Mouse (Mus musculus): Measurements from ENCODE around the gene Taar5.

Gene Taar5

DNA sequence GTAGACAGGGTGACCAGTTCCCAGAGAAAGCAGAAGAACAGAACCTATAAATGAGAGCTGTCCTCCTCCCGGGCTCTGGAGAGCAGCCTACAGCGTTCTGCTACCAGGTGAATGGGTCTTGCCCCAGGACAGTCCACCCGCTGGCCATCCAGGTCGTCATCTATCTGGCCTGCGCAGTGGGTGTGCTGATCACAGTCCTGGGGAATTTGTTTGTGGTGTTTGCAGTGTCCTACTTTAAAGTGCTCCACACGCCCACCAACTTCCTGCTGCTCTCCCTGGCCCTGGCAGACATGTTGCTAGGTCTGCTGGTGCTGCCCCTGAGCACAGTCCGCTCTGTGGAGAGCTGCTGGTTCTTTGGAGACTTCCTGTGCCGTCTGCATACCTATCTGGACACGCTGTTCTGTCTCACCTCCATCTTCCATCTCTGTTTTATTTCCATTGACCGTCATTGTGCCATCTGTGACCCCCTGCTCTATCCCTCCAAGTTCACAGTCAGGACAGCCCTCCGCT, at the start of gene Taar5:
Gene Taar5 (plus strand): TSS at position 51 of the 510 bp plus-strand sequence.
- no peak for DNase-seq (ENCODE audit: low read depth, low spot score)
- Histone ChIP-seq H3K27me3 (ENCODE audit: control insufficient read depth, insufficient read depth, low read length, poor library complexity, severe bottlenecking) (no peaks in the 10 kb centered on the region), H3K36me3 (ENCODE audit: control insufficient read depth, insufficient read depth, low read length, poor library complexity, severe bottlenecking) (no peaks in the 10 kb centered on the region)

DNA sequence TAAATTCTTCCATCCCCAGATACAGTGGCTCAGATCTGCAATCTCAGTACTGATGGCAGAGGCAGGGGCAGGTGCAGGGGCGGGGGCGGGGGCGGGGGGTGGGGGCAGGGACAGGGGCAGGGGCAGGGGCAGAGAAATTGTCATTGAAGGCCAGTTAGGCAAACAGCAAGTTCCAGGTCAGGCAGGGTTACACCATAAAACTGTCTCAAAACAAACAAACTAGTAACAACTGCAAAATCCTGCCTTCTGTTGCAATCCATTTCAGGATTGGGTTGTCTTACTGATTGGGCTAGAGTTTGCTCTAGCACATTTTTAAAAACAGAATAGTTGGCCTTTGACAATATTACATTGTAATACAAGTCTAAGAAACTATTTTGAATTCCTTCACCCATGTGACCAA, 48.0 kb upstream of the Taar5 start:
- no peaks in the 10 kb centered on the region for H3K27me3 ChIP-seq (ENCODE audit: control insufficient read depth, insufficient read depth, low read length, poor library complexity, severe bottlenecking)
- no peaks in the 10 kb centered on the region for H3K36me3 ChIP-seq (ENCODE audit: control insufficient read depth, insufficient read depth, low read length, poor library complexity, severe bottlenecking)
- no peak for DNase-seq (ENCODE audit: low read depth, low spot score)

DNA sequence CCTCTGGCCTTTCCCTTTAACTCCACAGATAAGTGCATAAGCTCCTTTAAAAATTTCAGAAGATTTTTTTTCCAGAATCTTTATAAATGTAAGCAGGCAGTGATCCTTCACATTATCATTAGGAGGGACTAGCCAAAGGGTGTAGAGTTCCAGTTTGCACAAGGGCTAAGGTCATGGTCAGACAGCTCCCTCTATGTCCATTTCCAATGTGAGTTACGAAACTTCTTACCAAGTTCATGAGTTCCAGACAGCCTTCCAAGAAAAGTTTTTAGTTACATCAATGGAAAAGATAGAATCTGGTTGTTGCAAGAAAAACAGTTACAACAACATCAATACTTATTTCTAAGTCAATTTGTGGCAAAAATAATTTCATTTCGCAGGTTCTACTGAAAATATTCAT, 46.6 kb upstream of the Taar5 start:
- Histone ChIP-seq H3K36me3 (ENCODE audit: control insufficient read depth, insufficient read depth, low read length, poor library complexity, severe bottlenecking) (no peaks in the 10 kb centered on the region), H3K27me3 (ENCODE audit: control insufficient read depth, insufficient read depth, low read length, poor library complexity, severe bottlenecking) (no peaks in the 10 kb centered on the region)
- no peak for DNase-seq (ENCODE audit: low read depth, low spot score)

DNA sequence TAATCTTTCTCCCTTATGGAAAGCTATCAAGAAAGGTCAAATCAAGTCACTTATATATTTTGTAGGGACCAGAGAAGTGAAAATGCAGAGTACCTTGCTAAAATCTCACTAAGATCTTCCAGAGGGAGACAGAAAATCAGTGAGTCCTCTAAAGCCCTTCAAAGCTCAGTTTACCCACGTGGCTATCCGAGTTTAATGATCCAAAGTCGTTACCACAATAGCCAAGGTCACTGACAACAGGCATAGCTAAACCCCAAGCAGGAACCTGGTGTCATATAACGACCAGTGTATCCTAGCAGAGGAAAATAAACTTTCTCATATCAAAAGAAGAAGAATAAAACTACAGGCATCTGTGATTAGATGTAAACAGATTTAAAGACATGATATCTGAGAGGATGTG, 32.9 kb upstream of the Taar5 start:
- no peaks in the 10 kb centered on the region for H3K27me3 ChIP-seq (ENCODE audit: control insufficient read depth, insufficient read depth, low read length, poor library complexity, severe bottlenecking)
- no peaks in the 10 kb centered on the region for H3K36me3 ChIP-seq (ENCODE audit: control insufficient read depth, insufficient read depth, low read length, poor library complexity, severe bottlenecking)
- no peak for DNase-seq (ENCODE audit: low read depth, low spot score)

DNA sequence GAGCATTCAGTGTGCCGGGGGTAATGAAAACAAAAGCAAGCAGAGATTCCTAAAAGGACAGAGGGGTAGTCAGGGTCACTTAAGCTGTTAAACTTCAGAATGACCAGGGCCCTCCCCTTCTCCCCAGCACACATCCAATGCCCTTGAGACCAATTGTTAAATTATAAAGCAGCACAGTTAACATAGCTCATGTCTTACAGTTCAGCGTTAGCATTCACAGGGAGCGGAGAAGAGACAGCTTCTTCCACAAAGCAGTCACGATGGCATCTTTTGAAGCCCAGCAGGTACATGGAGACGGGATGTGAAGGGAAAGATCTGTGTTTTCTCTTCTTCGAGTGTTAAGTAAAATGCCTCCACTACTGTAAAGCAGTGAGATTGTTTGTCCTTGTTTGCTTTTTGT, 32.2 kb upstream of the Taar5 start, which contains the start of gene Taar2:
Gene Taar2 (plus strand): TSS at position 261 of the 400 bp plus-strand sequence.
- Histone ChIP-seq H3K27me3 (ENCODE audit: control insufficient read depth, insufficient read depth, low read length, poor library complexity, severe bottlenecking) (no peaks in the 10 kb centered on the region), H3K36me3 (ENCODE audit: control insufficient read depth, insufficient read depth, low read length, poor library complexity, severe bottlenecking) (no peaks in the 10 kb centered on the region)
- DNase-seq (ENCODE audit: low read depth, low spot score): no peak

DNA sequence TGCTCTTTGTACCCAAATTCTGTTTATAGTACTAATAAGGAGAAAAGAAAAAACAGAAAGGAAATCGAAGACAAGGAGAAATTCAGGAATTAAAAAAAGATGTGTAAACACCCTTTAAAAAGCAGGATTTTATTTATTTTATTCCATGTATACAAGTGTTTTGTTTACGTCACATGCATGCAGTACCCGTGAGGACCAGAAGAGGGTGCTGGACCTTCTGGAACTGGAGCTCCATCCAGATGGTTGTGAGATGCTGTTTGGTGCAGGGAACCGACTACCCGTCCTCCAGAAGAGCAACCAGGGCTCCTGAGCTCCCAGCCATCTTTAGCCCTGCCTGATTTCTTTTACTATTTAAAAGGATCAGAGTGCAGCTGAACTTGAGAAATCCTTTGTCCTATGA, 28.0 kb upstream of the Taar5 start:
- peak; percentile 16 for DNase-seq (ENCODE audit: low read depth, low spot score)
- no peaks in the 10 kb centered on the region for H3K36me3 ChIP-seq (ENCODE audit: control insufficient read depth, insufficient read depth, low read length, poor library complexity, severe bottlenecking)

DNA sequence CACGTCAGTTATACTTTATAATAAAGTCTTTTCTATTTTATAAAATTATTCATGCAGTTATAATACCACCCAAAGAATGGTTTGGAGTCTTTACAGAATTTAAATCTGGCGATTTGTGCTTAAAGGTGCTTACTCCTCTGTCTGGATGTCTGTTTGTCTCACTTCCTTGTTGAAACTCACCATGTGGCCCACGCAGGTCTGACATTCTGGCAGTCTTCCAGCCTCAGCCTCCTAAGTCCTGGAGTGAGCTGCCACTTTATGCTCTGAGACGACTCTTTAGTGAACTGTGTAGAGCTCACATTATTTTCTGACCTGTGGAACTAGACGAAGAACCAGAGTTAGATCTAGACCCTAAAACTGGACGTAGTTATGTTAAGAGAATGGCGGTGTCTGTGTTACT, 22.5 kb upstream of the Taar5 start:
- H3K36me3 ChIP-seq (ENCODE audit: control insufficient read depth, insufficient read depth, low read length, poor library complexity, severe bottlenecking): no peaks in the 10 kb centered on the region
- no peak for DNase-seq (ENCODE audit: low read depth, low spot score)
- H3K27me3 ChIP-seq (ENCODE audit: control insufficient read depth, insufficient read depth, low read length, poor library complexity, severe bottlenecking): no peaks in the 10 kb centered on the region

More for the DNA sequence above, 28.0 kb upstream of the Taar5 start:
- H3K27me3 ChIP-seq (ENCODE audit: control insufficient read depth, insufficient read depth, low read length, poor library complexity, severe bottlenecking): no peaks in the 10 kb centered on the region

DNA sequence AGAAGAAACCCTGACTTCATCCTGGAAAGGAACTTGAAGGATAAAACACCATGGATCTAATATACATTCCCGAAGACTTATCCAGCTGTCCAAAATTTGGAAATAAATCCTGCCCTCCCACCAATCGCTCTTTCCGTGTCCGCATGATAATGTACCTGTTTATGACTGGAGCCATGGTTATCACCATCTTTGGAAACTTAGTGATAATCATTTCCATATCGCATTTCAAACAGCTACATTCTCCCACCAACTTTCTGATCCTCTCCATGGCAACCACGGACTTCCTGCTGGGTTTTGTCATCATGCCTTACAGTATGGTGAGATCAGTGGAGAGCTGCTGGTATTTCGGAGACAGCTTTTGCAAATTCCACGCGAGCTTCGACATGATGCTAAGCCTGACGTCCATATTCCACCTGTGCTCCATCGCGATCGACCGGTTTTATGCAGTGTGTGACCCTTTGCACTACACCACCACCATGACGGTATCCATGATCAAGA, 20.9 kb upstream of the Taar5 start, which contains the start of gene Taar3:
Gene Taar3 (plus strand): TSS at position 51 of the 498 bp plus-strand sequence.
- H3K36me3 ChIP-seq (ENCODE audit: control insufficient read depth, insufficient read depth, low read length, poor library complexity, severe bottlenecking): no peaks in the 10 kb centered on the region
- DNase-seq (ENCODE audit: low read depth, low spot score): no peak
- H3K27me3 ChIP-seq (ENCODE audit: control insufficient read depth, insufficient read depth, low read length, poor library complexity, severe bottlenecking): no peaks in the 10 kb centered on the region

DNA sequence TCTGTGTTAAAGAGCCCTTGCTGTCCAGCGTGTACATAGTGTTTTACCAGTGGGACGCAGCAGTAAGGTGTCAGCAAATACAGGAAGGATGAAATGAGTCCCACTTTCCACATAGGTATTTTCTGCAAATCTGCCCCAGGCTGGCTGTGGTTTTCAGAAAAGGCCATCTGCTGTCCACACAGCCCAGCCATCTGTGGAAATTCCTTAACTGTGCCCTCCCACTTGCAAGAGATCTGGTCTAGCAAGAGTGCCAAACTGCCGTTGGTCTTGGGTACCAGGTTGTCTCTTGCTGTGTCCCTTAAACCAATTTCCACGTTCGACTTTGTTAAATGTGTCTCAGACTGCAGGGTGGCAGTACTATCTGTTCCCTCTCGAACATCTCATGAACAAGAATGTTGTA, 18.8 kb upstream of the Taar5 start:
- H3K27me3 ChIP-seq (ENCODE audit: control insufficient read depth, insufficient read depth, low read length, poor library complexity, severe bottlenecking): no peaks in the 10 kb centered on the region
- no peaks in the 10 kb centered on the region for H3K36me3 ChIP-seq (ENCODE audit: control insufficient read depth, insufficient read depth, low read length, poor library complexity, severe bottlenecking)
- no peak for DNase-seq (ENCODE audit: low read depth, low spot score)

DNA sequence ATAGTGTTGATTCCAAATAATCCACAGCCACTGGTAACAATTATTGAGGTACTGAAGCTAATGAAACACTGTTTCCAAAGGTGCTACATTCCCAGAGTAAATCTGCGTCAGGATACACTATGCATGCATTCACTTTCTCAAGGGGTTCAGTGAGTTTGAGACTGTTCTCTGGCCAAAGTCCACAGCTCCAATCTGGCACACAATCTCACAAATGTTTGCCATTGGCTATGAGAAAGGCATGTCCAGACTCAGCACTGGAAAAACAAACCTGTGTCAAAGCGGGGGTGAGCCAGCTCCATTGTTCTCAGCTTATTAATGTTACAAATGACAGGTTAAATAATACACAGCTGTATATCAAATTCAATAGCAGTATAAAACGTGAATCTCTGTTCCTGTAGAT, 11.4 kb upstream of the Taar5 start:
- DNase-seq (ENCODE audit: low read depth, low spot score): no peak
- H3K36me3 ChIP-seq (ENCODE audit: control insufficient read depth, insufficient read depth, low read length, poor library complexity, severe bottlenecking): no peaks in the 10 kb centered on the region
- no peaks in the 10 kb centered on the region for H3K27me3 ChIP-seq (ENCODE audit: control insufficient read depth, insufficient read depth, low read length, poor library complexity, severe bottlenecking)

DNA sequence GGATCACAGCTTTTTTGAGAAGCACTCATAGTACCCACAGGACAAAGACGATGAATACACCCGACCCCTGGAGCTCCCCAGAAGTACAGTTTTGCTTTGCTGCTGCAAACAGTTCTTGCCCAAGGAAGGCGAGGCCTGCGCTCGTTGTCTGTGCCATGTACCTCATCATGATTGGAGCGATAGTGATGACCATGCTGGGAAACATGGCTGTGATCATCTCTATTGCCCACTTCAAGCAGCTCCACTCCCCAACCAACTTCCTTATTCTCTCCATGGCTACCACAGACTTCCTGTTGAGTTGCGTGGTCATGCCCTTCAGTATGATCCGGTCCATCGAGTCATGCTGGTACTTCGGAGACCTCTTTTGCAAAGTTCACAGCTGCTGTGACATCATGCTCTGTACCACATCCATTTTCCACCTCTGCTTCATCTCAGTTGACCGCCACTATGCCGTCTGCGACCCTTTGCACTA, 10.0 kb upstream of the Taar5 start, which contains the start of gene Taar4:
Gene Taar4 (plus strand): TSS at position 51 of the 472 bp plus-strand sequence.
- DNase-seq (ENCODE audit: low read depth, low spot score): no peak
- H3K36me3 ChIP-seq (ENCODE audit: control insufficient read depth, insufficient read depth, low read length, poor library complexity, severe bottlenecking): no peaks in the 10 kb centered on the region
- no peaks in the 10 kb centered on the region for H3K27me3 ChIP-seq (ENCODE audit: control insufficient read depth, insufficient read depth, low read length, poor library complexity, severe bottlenecking)

DNA sequence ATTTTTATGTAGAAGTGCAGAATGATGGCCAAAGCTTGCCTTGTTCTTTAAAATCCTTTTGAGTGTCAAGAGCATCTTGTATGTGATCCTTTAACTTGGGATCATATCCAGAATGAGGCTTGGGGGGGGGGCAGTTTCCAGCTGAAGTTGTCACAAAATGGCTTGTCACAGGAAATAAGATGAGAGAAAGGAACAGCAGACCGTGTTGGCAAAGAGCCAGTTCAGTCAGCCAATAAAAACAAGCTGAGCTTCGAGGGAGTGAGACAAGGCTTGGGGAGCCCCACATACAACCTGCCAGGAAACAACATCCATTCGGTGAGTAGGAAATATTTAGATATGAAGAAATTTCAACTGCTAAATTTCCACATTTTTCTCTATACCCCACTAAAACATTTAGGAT, 7.1 kb upstream of the Taar5 start:
- no peak for DNase-seq (ENCODE audit: low read depth, low spot score)
- H3K27me3 ChIP-seq (ENCODE audit: control insufficient read depth, insufficient read depth, low read length, poor library complexity, severe bottlenecking): no peaks in the 10 kb centered on the region
- H3K36me3 ChIP-seq (ENCODE audit: control insufficient read depth, insufficient read depth, low read length, poor library complexity, severe bottlenecking): no peaks in the 10 kb centered on the region

DNA sequence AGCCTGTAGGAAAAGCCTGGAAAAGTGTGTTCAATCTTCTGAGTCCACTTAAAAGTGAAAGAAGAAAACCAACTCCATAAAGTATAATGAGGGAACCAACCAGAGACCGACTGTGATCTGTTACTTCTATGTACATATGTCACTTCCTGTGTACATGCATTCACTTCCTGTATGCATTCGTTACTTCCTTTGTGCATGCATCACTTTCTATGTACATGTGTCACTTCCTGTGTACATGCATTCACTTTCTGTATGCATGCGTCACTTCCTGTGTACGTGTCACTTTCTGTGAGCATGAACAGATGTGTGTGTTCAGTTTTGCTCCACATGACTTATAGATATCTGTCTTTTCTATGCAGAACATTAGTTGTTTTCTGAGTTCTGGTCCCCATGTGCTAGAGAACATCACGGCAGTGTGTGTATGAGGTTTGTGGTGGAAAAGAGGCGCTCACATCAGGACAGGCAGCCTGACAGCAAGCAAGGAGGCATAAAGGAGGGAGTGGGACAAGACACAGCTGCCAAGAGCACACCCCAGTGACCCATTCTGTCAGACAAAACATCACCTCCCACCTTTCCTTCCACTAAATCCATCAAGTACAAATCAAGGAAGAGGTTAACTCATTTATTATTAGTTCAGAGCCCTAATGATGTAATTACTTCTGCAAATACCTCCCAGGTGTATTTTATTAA, 5.4 kb upstream of the Taar5 start:
- DNase-seq (ENCODE audit: low read depth, low spot score): peak; percentile 1
- no peaks in the 10 kb centered on the region for H3K36me3 ChIP-seq (ENCODE audit: control insufficient read depth, insufficient read depth, low read length, poor library complexity, severe bottlenecking)
- no peaks in the 10 kb centered on the region for H3K27me3 ChIP-seq (ENCODE audit: control insufficient read depth, insufficient read depth, low read length, poor library complexity, severe bottlenecking)

DNA sequence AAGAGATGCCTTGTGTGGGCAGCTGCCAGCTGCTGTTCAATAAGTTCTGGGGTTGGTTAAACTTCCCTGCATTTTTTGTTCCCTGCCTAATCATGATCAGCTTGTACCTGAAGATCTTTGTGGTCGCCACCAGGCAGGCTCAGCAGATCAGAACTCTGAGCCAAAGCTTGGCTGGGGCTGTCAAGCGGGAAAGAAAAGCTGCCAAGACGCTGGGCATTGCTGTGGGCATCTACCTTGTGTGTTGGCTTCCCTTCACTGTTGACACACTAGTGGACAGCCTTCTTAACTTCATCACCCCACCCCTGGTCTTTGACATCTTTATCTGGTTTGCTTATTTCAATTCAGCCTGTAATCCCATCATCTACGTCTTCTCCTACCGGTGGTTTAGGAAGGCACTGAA, 750 bp downstream of the Taar5 start:
- Histone ChIP-seq H3K36me3 (ENCODE audit: control insufficient read depth, insufficient read depth, low read length, poor library complexity, severe bottlenecking) (no peaks in the 10 kb centered on the region), H3K27me3 (ENCODE audit: control insufficient read depth, insufficient read depth, low read length, poor library complexity, severe bottlenecking) (no peaks in the 10 kb centered on the region)
- no peak for DNase-seq (ENCODE audit: low read depth, low spot score)

DNA sequence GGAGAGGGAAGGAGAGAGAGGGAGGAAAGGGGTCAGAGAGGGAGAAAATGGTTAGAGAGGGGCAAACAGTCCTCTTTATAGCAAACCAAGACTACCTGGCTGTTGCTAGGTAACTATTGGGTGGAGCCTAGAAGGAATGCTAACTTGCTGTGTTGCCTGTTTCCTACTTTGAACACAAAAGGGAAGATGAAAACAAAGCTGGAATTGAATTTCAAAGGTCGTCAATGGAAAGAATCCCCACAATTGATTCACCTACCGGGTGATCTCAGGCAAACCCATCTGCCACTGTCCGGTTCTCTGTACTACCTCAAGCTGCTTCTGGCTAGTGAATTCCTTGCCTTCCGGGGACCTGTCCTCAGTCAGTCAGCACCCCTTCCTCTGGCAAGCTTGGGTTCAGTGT, 7.5 kb downstream of the Taar5 start:
- H3K36me3 ChIP-seq (ENCODE audit: control insufficient read depth, insufficient read depth, low read length, poor library complexity, severe bottlenecking): no peaks in the 10 kb centered on the region
- H3K27me3 ChIP-seq (ENCODE audit: control insufficient read depth, insufficient read depth, low read length, poor library complexity, severe bottlenecking): no peaks in the 10 kb centered on the region
- no peak for DNase-seq (ENCODE audit: low read depth, low spot score)

All from splenic B cell, adult 2 months (primary cell).